Mouse (Mus musculus) bone marrow, adult 2 months (tissue): ENCODE measurements at regions not wholly inside any gene's neighbourhood (a gene's known extent, or its start where the extent isn't known, plus 50 kb on each side); places are given as distances from the start of the nearest gene placed in this dataset.

Source experiments
- CTCF ChIP-seq: fragments of 200-500 bp; IDR thresholded peaks from 2 replicates; pipeline ENCODE4 v1.5.1; 2011; ENCODE audit warnings: low read length, control low read depth; ENCODE audit not compliant: control insufficient read depth, insufficient read depth
- POLR2A ChIP-seq: fragments of 200-500 bp; IDR thresholded peaks from 2 replicates; pipeline ENCODE4 v1.6.1; 2011; ENCODE audit warnings: low read depth, mild to moderate bottlenecking, control low read depth, low read length, borderline replicate concordance; ENCODE audit not compliant: control insufficient read depth

GRCm38 (mm10) chr3:35322899-35323298, 431.0 kb upstream of the Atp11b start:
- TF ChIP-seq POLR2A = no peak
- TF ChIP-seq CTCF = no peak
